Mouse (Mus musculus) lung, adult 2 months (tissue): ENCODE results near the gene Ap3s2.

Experiments used
- CTCF ChIP-seq: fragments of 200-500 bp; IDR thresholded peaks from 2 replicates; pipeline ENCODE4 v1.5.1; 2011; ENCODE audit warnings: mild to moderate bottlenecking, low read length, control low read depth; ENCODE audit not compliant: insufficient read depth
- POLR2A ChIP-seq: fragments of 200-500 bp; IDR thresholded peaks from 2 replicates; pipeline ENCODE4 v1.6.1; 2011; ENCODE audit warnings: low read depth, mild to moderate bottlenecking, control low read depth, low read length, borderline replicate concordance; ENCODE audit errors: extremely low read depth

- TF ChIP-seq CTCF, result no peak
- TF ChIP-seq POLR2A, result no peak
These were observed 52.0 kb downstream of the Ap3s2 start for GRCm38 (mm10) chr7:79868475-79868874.
